ENCODE assay signal across 9 mouse cellular contexts in the genomic region with DNA sequence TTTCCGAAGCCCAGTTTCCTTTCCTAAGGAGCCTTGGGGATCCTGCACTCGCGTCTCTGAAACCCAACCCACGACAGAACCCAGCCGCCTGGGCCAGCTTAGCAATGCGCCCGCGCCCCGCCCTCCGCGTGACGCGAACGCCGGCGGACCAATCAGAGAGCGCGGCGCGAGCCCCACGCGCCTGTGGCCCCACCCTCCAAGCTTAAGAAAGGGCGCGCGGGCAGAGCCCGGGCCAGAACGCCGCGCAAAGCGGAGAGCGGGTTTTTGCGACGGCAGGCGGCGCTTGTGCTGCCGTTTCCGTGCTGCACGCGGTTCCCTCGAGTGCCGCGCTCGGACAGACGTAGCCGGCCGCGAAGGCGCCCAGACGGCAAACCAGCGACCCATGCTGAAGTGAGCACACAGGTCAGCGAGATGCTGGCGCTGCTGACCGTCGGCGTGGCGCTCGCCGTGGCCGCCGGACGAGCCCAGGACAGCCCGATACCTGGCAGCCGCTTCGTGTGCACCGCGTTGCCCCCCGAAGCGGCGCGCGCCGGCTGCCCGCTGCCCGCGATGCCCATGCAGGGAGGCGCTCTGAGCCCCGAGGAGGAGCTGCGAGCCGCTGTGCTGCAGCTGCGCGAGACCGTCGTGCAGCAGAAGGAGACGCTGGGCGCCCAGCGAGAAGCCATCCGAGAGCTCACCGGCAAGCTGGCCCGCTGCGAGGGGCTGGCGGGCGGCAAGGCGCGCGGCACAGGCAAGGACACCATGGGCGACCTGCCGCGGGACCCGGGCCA. TPM values are rescaled to one million over a fixed set of nuclear protein-coding genes. Genes with fewer than 3 reads are reported as not detected.
A peak's percentile ranks its signal among the peaks of the same experiment; 100 is the strongest.
DNase-seq lines count a peak whose midpoint lies in the region; ATAC-seq and TF ChIP-seq lines count a peak whose summit lies in the region.
"Had no signal": no experiment of that assay in that cellular context is flagged by ENCODE, and none has a peak within 500 bp of the region (broad histone marks: within the 10 kb centered on the region; RNA-seq: fewer than 3 reads in every experiment).

TSS of gene Nptx2 (plus strand) at position 250 of the 770 bp plus-strand sequence.

- ATAC-seq in heart, embryonic 11.5 days (replicated peaks; ENCODE audit: insufficient number of reproducible peaks, low FRiP score, low TSS enrichment) = peak; percentile 88
- ATAC-seq in kidney, embryonic 15.5 days (replicated peaks; ENCODE audit: low FRiP score) = peak; percentile 94
- ATAC-seq in limb, embryonic 12.5 days (ENCODE audit: insufficient number of reproducible peaks, insufficient read depth, low FRiP score, low TSS enrichment, low read depth) = peak; percentile 85
- peak; percentile 93 for ATAC-seq in midbrain, embryonic 14.5 days (ENCODE audit: low FRiP score, low TSS enrichment)
- ATAC-seq in stomach, postnatal 0 days (ENCODE audit: low FRiP score, low TSS enrichment) = peak; percentile 97
- ATAC-seq in activated CD4-positive, CD25-positive, alpha-beta regulatory T cell, adult 4 months = no peak

- H3K4me1 ChIP-seq in forebrain, embryonic 10.5 days = peaks cover 46% of the 10 kb centered on the region
- H3K4me1 ChIP-seq in heart, embryonic 11.5 days (ENCODE audit: control insufficient read depth, insufficient read depth, low read length) = peaks cover 5% of the 10 kb centered on the region; the same call in 1 of the 2 replicates
- H3K4me1 ChIP-seq in kidney, embryonic 15.5 days = peaks cover 27% of the 10 kb centered on the region
- H3K4me1 ChIP-seq in limb, embryonic 12.5 days (replicated peaks) = peaks cover 31% of the 10 kb centered on the region
- peaks cover 24% of the 10 kb centered on the region for H3K4me1 ChIP-seq in midbrain, embryonic 14.5 days (ENCODE audit: control insufficient read depth, insufficient read depth, low read length)
- H3K4me1 ChIP-seq in stomach, postnatal 0 days (replicated peaks; ENCODE audit: control insufficient read depth, insufficient read depth) = no peaks in the 10 kb centered on the region

- TF ChIP-seq EP300 in stomach, postnatal 0 days (optimal IDR thresholded peaks at IDR 0.05) = no peak

- peak; percentile 74 for TF ChIP-seq CTCF in stomach, postnatal 0 days (IDR thresholded peaks at IDR 0.05; ENCODE audit: low read depth)

- peak within 1 kb of the TSS; percentile 50 for H3K4me2 ChIP-seq in heart, embryonic 11.5 days
- H3K4me2 ChIP-seq in kidney, embryonic 15.5 days = peak within 1 kb of the TSS; percentile 69
- peak within 1 kb of the TSS; percentile 55 for H3K4me2 ChIP-seq in limb, embryonic 12.5 days
- H3K4me2 ChIP-seq in midbrain, embryonic 14.5 days (ENCODE audit: low read length) = peak within 1 kb of the TSS; percentile 64
- peak within 1 kb of the TSS; percentile 59 for H3K4me2 ChIP-seq in stomach, postnatal 0 days (replicated peaks; ENCODE audit: low read depth)

- under 1% methylated on average over 99 of the region's 99 CpGs for WGBS in forebrain, embryonic 10.5 days
- 1% methylated on average over 95 of the region's 99 CpGs for WGBS in heart, embryonic 11.5 days (ENCODE audit: insufficient replicate concordance)
- under 1% methylated on average over 89 of the region's 99 CpGs for WGBS in kidney, embryonic 15.5 days
- 1% methylated on average over 99 of the region's 99 CpGs for WGBS in limb, embryonic 12.5 days
- WGBS in midbrain, embryonic 14.5 days = 7% methylated on average over 99 of the region's 99 CpGs
- WGBS in stomach, postnatal 0 days = under 1% methylated on average over 93 of the region's 99 CpGs

- DNase-seq in c-Kit-positive CD71-positive TER-119-positive erythroid progenitor cells, embryonic 14.5 days (ENCODE audit: low spot score) = peak; percentile 6
- DNase-seq in forebrain, embryonic 10.5 days (ENCODE audit: extremely low spot score, low spot score) = peak; percentile 85
- peak; percentile 97 for DNase-seq in midbrain, embryonic 14.5 days
- peak; percentile 89 for DNase-seq in stomach, postnatal 0 days (ENCODE audit: low spot score)

- peak within 1 kb of the TSS; percentile 12; the same call in 1 of the 2 replicates for H3K9ac ChIP-seq in heart, embryonic 11.5 days (ENCODE audit: low read depth, low read length)
- H3K9ac ChIP-seq in kidney, embryonic 15.5 days = 0 out of 2 replicates have a peak within 1 kb of the TSS, but pooled peaks have one; percentile 21
- H3K9ac ChIP-seq in limb, embryonic 12.5 days (replicated peaks) = no peak within 1 kb of the TSS
- H3K9ac ChIP-seq in midbrain, embryonic 14.5 days (replicated peaks; ENCODE audit: low read length) = peak within 1 kb of the TSS; percentile 44; the same call in 1 of the 2 replicates
- peak within 1 kb of the TSS; percentile 41 for H3K9ac ChIP-seq in stomach, postnatal 0 days (ENCODE audit: low read length)

- peak within 1 kb of the TSS; percentile 51 for H3K4me3 ChIP-seq in forebrain, embryonic 10.5 days
- peak within 1 kb of the TSS; percentile 36 for H3K4me3 ChIP-seq in heart, embryonic 11.5 days (ENCODE audit: low read depth, low read length)
- H3K4me3 ChIP-seq in kidney, embryonic 15.5 days (replicated peaks) = peak within 1 kb of the TSS; percentile 40
- peak within 1 kb of the TSS; percentile 38 for H3K4me3 ChIP-seq in limb, embryonic 12.5 days (replicated peaks)
- peak within 1 kb of the TSS; percentile 42 for H3K4me3 ChIP-seq in midbrain, embryonic 14.5 days (replicated peaks; ENCODE audit: low read depth, low read length)
- H3K4me3 ChIP-seq in stomach, postnatal 0 days (ENCODE audit: low read depth, low read length) = peak within 1 kb of the TSS; percentile 39

- peak within 1 kb of the TSS; percentile 77 for H3K27ac ChIP-seq in forebrain, embryonic 10.5 days
- no peak within 1 kb of the TSS for H3K27ac ChIP-seq in heart, embryonic 11.5 days (ENCODE audit: low read depth, low read length)
- no peak within 1 kb of the TSS for H3K27ac ChIP-seq in kidney, embryonic 15.5 days
- no peak within 1 kb of the TSS for H3K27ac ChIP-seq in limb, embryonic 12.5 days
- H3K27ac ChIP-seq in midbrain, embryonic 14.5 days (replicated peaks; ENCODE audit: low read depth, low read length) = no peak within 1 kb of the TSS
- no peak within 1 kb of the TSS for H3K27ac ChIP-seq in stomach, postnatal 0 days (replicated peaks)
- H3K27ac ChIP-seq: macrophage had no signal

- H3K27me3 ChIP-seq in forebrain, embryonic 10.5 days (ENCODE audit: poor library complexity, severe bottlenecking) = peaks cover 82% of the 10 kb centered on the region
- peaks cover 57% of the 10 kb centered on the region for H3K27me3 ChIP-seq in heart, embryonic 11.5 days (ENCODE audit: control insufficient read depth, insufficient read depth, low read length)
- H3K27me3 ChIP-seq in kidney, embryonic 15.5 days = peaks cover 80% of the 10 kb centered on the region
- peaks cover 82% of the 10 kb centered on the region for H3K27me3 ChIP-seq in limb, embryonic 12.5 days
- peaks cover 22% of the 10 kb centered on the region; the same call in 1 of the 2 replicates for H3K27me3 ChIP-seq in midbrain, embryonic 14.5 days (ENCODE audit: control insufficient read depth, insufficient read depth, low read length)
- peaks cover 6% of the 10 kb centered on the region; the same call in 1 of the 2 replicates for H3K27me3 ChIP-seq in stomach, postnatal 0 days (ENCODE audit: control insufficient read depth, insufficient read depth, low read length)

- no peaks in the 10 kb centered on the region for H3K9me3 ChIP-seq in forebrain, embryonic 10.5 days
- no peaks in the 10 kb centered on the region for H3K9me3 ChIP-seq in heart, embryonic 11.5 days (replicated peaks; ENCODE audit: control insufficient read depth, low read length)
- H3K9me3 ChIP-seq in kidney, embryonic 15.5 days (replicated peaks) = no peaks in the 10 kb centered on the region
- H3K9me3 ChIP-seq in limb, embryonic 12.5 days = no peaks in the 10 kb centered on the region
- H3K9me3 ChIP-seq in midbrain, embryonic 14.5 days (ENCODE audit: control insufficient read depth, low read length) = no peaks in the 10 kb centered on the region
- H3K9me3 ChIP-seq in stomach, postnatal 0 days (ENCODE audit: control insufficient read depth, low read length) = no peaks in the 10 kb centered on the region

- H3K36me3 ChIP-seq in forebrain, embryonic 10.5 days (replicated peaks) = no peaks in the 10 kb centered on the region
- H3K36me3 ChIP-seq in heart, embryonic 11.5 days (ENCODE audit: control insufficient read depth, insufficient read depth, low read length) = no peaks in the 10 kb centered on the region
- no peaks in the 10 kb centered on the region for H3K36me3 ChIP-seq in kidney, embryonic 15.5 days
- no peaks in the 10 kb centered on the region for H3K36me3 ChIP-seq in limb, embryonic 12.5 days
- H3K36me3 ChIP-seq in midbrain, embryonic 14.5 days (ENCODE audit: control insufficient read depth, insufficient read depth, low read length) = no peaks in the 10 kb centered on the region
- no peaks in the 10 kb centered on the region for H3K36me3 ChIP-seq in stomach, postnatal 0 days (ENCODE audit: control insufficient read depth, insufficient read depth, low read length)

RNA-seq across cellular contexts. Expression of gene Nptx2, which starts in this region (rescaled TPM):
- polyA plus RNA-seq in forebrain, embryonic 10.5 days (2016; fragmentation: Nextera tagmentation; extraction: Ambion mirVana) = 0.97 and 1.00 TPM in 2 replicates
- 0.29 and 0.49 TPM in 2 replicates for polyA plus RNA-seq in heart, embryonic 11.5 days (2014; fragmentation: Nextera tagmentation; extraction: Ambion mirVana)
- 1.1 TPM in 2 replicates for polyA plus RNA-seq in kidney, embryonic 15.5 days (2015; fragmentation: Nextera tagmentation; extraction: Ambion mirVana)
- polyA plus RNA-seq in limb, embryonic 12.5 days (2016; fragmentation: Nextera tagmentation; extraction: Ambion mirVana) = 0.24 and 0.40 TPM in 2 replicates
- 5.4 and 5.7 TPM in 2 replicates for polyA plus RNA-seq in midbrain, embryonic 14.5 days (2014; fragmentation: Nextera tagmentation; extraction: Ambion mirVana)
- 4.6 and 5.1 TPM in 2 replicates for polyA plus RNA-seq in stomach, postnatal 0 days (2015; fragmentation: Nextera tagmentation; extraction: Ambion mirVana)
- not detected for polyA plus RNA-seq in activated CD4-positive, CD25-positive, alpha-beta regulatory T cell, adult 4 months (2017; shearing (Covaris generic))

Comparison
In these comparisons a context has a peak if more than half of its experiments do, and no peak if none do; other contexts are left out.
1. Peak in DNase-seq, H3K4me3 ChIP-seq and H3K27ac ChIP-seq in forebrain, embryonic 10.5 days; RNA of the gene not detected or under 1 TPM.
2. Peak in ATAC-seq, H3K4me3 ChIP-seq, H3K9ac ChIP-seq and H3K4me2 ChIP-seq in heart, embryonic 11.5 days; RNA of the gene not detected or under 1 TPM.
3. Peak in ATAC-seq, H3K4me3 ChIP-seq and H3K4me2 ChIP-seq in limb, embryonic 12.5 days; RNA of the gene not detected or under 1 TPM.
4. DNase-seq: peak in every context shown above with its lines; median percentile 97 in midbrain, embryonic 14.5 days; 89 in stomach, postnatal 0 days; 85 in forebrain, embryonic 10.5 days; 6 in c-Kit-positive CD71-positive TER-119-positive erythroid progenitor cells, embryonic 14.5 days.